Mouse (Mus musculus) embryo, embryonic 10.5 days (tissue): ENCODE measurements at regions not wholly inside any gene's neighbourhood (a gene's known extent, or its start where the extent isn't known, plus 50 kb on each side); places are given as distances from the start of the nearest gene placed in this dataset.

Source experiments
- DNase-seq: peaks from one replicate; pipeline ENCODE4 v3.0.0-alpha.2; 2015; ENCODE audit warnings: low spot score

DNA sequence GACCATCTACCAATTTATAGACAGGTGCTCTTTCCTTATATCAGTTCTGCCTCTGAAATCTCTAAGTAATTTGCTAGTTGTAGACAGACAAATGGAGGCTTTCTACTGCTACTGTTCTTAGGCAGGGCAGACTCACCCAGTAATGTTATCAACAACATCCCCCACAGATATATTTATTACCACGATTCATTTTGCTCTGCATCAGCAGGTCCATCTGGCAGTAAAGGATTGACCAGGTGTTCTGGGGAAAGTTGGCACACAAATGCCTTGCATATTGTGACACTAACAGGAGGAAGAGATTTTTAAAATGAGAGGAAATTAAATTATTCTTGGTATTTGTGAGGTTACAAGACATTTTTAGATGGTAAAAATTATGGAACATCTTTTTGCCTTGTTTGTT is 627.3 kb upstream of the Tmprss15 start:
- DNase-seq: no peak

DNA sequence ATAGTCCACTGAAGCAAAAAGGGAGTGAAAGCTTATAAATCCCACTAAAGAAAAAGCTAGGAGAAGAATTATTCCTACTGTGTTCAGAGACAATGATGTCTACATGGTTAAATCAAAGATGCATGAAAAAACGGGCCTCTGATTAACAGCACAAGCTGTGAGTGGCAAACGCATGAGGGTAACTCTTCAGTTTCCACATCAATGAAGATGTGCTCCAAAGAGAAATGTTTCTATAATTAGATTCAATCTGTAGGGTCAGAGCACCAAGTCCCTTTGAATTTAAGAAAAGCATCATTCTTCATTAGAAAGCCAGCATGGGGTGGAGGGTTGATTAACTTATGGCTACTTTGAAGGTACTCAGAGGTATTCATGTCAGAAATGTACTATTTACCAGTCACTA is 601.5 kb upstream of the Tmprss15 start:
- peak; percentile 8 for DNase-seq

DNA sequence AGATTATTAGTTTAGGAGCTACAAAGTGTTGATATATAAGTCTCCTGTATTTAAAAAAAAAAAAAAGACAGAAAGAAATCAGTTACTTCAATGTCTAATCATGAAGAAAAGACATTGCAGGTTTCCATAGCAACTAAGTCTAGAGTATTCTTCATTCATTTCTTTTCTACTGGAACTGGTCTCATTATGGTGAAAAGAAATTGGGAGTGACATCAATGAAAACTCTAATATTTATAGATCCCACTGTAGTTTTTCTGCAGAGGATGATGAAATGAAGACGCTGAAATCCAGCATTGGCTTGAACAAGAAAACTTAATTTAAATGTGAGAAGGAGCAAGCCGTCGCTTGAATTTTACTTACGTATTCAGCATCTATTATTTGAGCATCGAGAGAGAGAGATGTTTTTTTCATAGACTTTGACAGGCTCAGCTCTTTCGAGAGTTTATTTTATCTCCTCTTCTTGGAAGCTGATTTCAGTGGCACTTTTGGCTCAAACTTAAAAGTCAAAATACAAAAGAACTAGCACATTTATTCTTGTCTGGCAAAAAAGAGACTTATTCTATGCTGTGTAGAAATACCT is 560.4 kb upstream of the Tmprss15 start:
- DNase-seq: no peak

DNA sequence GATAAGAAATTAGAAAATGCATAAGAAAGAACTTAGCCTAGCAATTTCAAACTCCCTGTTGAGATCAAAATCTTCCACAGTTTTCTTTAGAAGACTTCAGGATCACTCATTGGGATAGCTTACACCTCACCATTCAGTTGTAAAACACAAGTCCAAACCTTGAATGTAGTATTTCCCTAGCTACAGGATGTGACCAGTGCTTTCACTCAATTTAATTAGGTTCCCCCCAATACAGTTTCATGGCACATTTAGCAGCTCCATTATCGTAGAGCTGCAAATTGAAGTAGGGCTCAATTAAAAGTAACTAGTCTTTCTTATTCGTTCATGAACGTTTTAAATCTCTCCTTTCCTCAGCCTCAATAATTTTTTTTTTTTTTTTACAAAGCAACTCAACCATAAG is 550.0 kb upstream of the Tmprss15 start:
- no peak for DNase-seq

DNA sequence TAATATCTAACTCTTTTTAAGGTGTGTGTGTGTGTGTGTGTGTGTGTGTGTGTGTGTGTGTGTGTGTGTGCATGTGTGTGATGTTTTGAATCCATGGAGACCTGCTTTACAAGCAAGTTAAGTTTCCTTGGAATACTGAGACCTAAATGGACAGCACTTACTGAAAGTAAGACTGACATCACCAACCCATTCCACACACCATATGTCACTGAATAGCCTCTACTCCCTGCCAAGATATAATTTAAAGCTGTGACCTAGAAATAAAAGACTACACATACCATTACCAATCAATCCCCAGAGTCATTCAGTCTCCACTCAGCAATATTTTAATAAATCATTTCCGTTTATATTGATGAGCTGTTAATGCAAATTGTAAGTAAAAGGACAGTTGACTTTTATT is 536.2 kb upstream of the Tmprss15 start:
- DNase-seq: no peak

DNA sequence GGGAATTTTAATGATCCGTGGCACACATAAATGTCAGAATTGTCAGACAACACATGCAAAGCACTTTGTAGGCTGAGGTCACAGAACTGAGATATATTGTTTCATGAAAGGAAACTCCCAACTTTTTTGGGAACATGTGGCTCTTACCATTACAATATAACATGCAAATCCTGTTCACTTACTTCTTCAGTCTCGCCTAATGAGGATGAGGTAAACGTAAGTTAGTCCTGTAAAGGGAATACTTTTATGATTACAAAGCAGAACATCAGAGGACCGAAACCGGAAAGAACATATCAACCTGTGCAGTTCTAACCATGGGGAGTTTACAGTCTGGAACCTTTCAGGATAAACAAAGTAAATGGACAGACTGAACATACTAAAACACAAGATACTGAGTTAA is 520.1 kb upstream of the Tmprss15 start:
- no peak for DNase-seq

DNA sequence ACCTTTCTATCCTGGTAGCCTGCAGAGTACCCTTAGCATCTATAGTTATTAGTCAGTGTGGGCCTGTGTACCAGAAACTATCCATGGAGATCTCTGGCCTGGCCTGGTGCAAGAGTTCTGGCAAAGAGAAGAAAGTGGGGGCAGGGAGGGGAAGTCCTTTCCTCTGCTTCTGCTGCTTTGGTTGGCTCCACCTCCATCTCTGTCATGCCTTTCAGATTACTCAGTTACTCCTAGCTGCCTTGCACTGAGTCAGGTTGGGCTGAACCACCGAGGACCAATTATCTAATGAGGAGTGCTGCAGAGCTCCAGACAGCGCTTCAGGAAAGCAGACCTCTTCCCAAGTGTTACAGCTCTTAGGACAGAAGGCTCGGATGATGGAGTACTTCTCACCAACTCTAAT is 500.0 kb upstream of the Tmprss15 start:
- no peak for DNase-seq

DNA sequence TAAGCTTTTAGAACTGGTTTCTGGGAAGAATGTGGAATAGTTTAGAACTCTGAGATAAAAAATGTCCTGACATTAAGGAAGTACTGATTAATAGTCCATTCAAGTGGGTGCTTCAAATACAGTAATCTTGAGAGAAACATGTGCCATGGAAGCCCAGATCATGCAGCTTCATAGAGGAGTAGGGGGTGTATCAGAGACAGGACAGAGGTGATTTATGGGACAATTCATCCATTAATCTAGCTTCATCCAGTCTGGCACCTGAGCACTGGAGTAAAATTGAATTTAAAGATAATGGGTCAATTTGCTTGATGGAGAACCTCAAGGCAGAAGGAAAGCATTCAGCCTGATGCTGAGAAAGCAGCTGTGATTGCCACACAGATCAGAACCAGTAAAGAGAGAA is 494.8 kb upstream of the Tmprss15 start:
- DNase-seq: no peak

DNA sequence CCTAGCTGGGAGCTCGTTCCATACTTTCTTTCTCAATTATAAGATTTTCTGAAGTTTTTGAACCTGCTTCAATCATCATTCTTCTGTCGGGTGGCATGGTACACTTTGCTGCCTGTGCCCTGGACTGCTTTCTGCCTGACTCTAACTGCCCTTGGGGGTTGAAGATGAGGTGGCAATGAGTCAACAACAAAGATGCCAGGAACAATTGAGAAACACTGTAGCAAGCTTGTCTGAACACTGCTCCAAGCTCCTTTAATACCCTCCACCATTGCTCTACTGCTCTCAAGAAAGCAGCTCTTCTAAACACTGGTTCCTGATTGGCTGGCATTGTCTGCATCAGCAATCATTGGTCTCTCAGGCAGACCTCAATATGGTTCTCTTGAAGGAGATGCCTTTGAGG is 480.0 kb upstream of the Tmprss15 start:
- DNase-seq: no peak

DNA sequence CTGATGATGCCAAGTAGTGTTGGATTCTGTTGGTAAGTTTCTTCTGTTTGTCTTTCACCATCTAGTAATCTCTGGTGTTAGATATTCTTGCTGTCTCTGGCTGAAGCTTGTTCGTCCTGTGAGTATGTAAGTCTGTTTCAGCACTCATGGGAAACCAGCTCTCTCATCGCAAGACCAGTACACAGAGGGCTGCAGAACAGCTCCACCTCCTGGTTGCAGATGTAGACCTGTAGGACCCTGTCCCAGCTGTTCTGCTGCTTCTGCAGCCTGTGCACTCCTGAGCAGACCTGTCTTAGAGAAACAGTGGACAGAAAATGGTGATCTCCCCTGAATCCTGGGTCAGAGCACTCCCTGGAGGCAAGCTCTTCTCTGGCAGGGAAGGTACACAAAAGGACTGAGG is 443.5 kb upstream of the Tmprss15 start:
- peak; percentile 38 for DNase-seq

DNA sequence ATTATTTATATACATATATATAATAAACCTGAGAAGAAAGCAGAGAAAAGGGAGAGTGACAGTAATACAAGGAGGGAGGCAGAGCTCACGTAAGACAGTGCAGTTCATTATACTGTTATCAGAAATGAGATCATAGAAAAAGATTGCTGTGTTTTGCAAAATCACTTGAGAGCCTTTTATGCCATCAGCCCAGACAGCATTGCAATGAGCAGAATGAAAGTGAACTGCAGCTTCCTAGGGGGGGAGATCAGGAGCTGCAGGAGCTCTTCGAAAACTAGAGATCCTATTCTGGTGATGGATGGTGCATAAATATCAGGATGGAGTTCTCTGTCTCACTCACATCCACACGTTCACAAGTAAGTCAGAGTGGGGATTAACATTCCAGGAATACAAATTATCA is 401.6 kb upstream of the Tmprss15 start:
- no peak for DNase-seq

DNA sequence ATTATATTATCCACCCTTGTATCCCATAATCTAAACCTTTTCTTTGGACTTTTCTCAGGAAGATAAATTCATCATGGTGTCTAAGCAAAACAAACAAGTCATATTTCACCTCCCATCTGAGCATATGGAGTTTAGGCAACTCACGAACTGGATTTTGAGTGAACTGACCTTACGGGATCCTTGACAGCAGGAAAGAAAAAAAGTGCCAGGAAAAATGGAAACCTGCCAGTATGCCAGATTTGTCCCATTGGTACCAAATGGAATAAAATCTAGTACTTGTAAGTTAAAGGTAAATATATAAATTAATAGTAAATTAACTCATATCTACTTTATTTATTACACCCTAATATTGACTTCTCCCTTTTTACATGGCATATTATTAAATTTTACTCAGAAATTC is 360.0 kb upstream of the Tmprss15 start:
- DNase-seq: no peak

DNA sequence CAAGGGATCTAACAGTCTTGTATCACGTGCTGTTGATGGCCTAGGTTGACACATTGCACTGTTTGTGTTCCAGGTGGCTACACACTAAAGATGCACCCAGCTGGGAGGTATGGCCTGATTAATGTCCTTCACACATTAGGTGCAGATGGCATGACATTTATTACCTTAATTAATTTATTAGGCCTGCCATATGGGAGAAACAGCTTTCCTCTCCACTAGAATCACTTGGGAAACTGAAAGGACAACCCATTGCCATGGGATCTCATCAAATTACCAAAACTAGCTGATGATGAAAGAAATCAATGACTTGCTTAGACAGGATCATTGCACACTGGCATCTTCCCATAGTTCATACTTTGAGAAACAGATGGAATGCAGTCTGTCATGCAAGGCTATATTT is 358.8 kb upstream of the Tmprss15 start:
- peak; percentile 45 for DNase-seq

DNA sequence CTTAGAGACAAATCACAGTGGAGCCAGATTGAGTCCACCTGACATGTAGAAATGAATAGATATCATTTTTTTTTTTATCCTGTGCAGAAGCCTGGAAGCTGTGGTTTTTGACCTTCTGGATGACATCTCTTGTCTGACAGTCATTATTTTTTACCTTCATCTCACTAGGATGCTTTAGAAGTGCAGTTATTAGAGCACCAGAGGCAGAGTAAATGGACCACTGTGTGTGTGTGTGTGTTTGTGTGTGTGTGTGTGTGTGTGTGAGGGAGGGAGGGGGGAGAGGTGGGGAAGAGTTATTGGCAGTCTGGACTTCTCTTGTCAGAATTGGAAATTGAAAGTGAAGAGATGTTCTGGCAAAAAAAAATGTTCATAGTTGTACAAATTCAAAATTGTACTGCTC is 316.5 kb upstream of the Tmprss15 start:
- DNase-seq: no peak

DNA sequence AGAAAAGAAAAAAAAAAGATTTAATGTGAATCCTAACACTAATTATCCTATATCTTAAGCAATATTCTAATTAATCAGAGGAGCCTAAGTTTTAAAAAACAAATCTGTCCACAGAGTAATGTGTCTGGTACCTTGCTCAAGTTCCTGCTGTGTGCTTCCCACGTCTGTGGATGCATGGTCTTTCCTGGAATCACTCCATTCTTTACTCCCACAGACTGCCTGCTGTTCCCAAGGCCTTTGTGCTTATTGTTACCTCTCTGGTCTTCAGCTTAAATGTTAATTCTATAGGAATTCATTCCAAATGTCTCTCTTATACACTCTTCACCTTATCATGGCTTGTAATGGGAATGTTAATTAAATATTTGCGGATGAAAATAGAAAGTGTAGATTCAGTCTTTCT is 315.3 kb upstream of the Tmprss15 start:
- no peak for DNase-seq

DNA sequence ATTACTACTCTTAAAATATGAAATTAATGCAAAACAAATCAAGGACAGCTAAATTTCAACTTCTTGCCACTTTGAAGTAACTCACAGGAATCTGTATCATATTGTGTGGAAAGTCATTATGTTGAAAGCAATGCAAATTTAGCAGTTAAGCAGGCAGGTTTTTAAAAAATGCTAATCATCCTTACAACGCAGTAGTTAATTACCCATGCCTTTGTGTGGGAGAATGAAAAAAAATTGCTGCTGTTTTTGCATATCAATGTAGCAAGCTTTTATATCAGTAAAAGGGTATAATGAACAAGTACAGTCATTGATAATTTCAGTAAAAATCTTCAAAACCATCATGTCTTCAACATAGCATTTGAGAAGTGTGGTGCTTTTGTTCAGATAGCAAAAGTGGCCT is 313.2 kb upstream of the Tmprss15 start:
- no peak for DNase-seq

DNA sequence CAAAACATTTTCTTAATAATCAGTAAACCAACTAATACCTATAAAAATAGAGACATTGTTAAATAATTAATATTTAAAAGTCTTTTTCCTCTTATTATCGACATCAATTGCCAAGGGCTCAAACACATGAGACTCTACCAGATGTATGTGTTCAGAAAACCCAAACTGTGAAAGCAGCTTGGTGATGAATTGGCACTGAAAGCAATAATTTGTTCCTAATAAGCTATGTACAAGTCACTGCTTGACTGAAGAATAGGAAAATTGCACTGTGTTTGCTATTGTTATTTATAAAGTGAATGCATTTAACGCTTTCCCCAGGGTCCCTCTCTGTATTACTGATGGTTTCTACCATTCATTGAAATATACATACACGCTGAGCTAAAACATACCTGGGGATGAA is 309.2 kb upstream of the Tmprss15 start:
- no peak for DNase-seq

DNA sequence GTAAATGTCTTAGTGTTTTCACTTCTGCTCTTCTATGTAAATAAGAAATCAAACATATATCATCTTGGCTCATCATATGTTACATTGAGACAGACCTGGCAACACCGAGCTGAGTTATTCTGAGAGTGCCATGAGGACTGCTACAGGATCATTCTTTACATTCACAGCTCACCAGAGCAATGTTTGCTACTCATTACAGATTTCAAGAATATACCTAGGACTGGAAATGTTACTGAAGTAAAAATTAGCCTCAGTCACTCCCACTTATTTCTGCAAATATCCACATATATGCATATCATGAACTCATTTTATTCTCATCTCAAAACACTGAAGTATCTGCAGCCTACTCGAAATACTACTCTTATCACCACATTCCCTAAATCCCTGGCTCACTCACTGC is 307.6 kb upstream of the Tmprss15 start:
- DNase-seq: no peak

DNA sequence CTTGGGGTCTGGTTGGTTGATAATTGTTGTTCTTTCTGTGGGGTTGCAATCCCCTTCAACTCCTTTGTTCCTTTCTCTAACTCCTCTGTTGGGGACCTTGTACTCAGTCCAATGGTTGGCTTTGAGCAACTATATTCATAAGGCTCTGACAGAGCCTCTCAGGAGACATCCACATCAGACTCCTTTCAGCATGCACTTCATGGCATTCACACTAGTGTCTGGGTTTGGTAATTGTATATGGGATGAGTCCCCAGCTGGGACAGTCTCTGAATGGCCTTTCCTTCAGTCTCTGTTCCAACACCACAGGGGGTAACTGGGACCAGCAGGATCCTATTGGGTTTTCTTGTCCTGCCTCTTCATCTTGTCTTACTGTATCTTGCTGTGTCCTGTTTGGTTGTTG is 303.5 kb upstream of the Tmprss15 start:
- DNase-seq: no peak

DNA sequence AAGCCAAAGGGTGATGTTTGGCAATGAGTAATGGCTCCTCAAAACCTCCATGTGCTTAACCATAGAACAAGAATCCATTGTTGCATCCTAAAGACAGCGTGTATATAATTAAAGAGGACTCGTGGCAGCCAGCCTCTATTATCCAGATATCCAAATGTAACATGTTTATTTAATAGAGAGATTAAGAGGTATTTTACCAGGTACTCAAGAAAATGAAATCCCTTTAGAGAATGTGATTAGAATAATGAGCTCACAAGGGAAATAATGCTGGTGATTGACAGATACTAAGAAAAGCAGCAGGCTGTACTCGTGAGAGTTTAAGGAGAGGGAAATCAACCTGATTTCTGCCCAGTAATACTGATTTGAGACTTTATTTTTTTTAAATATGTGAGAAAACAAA is 295.5 kb upstream of the Tmprss15 start:
- DNase-seq: no peak

DNA sequence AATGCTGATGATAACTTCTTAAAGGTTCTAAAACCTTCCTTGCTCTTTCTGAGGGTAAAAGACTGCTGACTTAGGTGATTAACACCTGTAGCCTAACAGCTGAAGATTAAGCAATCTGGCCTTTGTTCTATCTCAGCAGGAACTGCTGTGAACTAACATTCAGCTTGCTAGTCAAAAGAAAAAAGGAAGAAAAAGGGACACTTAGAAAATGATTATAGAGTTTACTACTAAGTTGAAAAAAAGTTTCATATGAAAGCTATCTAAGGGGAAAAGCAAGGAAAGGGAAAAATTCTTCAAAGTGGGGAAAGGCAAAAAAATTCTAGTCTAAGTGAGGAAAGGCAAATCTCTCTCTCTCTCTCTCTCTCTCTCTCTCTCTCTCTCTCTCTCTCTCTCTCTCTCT is 259.2 kb upstream of the Tmprss15 start:
- peak; percentile 19 for DNase-seq

DNA sequence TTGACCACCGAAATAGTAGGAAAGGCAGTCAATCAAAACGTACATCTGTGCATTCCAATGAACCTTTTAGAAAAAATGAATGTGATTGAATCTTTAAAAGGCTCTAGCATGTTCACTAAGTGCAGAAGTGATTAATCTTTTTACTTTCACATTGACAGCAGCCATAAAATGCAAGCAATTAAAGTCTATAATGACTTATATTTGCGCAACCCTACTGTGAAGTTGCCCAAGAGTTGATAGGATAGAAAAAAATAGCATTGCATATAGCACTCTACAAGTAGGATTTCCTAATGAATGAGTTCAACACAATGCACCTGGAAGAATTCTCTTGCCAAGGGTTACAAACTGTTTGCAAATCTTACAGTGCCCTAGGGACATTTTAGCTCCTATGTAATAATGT is 251.6 kb upstream of the Tmprss15 start:
- DNase-seq: peak; percentile 8

DNA sequence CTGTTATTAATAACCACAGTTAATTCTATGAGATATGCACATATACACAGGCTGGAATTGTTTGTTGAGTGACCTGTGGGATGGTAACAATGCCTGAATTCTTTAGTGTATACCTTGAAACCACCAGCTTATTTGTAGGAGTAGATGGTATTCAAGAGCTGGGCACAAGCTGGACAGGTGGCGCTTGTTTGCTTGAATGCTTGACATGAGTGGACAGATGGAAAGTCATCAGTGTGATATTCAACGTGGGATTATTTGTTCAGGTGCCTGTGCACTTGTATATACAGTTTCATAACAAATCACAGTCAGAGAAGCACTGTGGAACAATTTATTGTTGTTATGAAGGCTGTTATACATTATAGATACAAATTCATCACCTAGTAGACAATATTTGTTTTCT is 245.5 kb upstream of the Tmprss15 start:
- no peak for DNase-seq

DNA sequence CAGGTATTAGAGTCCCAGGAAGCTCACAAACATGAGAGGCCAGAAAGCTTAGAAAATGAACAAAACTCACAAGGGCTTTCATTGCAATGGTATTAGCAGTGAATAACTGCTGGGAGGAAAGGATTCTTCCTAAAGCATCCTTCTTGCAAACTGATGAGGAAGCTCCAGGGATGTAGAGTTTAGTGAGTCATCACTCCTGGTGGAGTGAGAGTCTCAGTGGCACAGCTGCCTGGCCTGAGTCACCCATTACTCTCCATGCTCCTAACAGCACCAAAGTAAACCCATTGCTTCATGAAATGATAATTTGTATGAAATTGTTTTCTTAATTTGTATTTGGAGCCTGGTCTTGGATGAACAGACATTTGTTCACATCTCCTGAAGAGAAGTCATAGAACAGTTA is 245.1 kb upstream of the Tmprss15 start:
- DNase-seq: no peak

DNA sequence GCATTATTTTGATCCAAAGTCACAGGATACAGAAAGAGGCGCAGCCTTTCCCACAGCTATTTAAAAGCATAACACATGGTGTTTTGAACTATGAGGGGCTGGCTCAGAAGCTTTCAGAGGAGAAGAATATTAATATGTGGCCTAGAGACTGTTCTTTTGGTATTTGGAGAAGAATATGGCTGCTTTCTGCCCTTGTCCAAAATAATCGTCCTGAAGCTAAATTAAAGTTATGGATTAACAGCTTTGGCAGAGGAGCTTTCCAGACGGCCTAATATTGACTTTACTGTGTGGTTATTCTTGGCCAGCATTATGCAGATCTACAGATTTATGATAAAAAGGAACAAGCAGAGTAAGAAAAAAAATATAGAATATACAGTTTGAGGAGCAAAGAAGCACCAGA is 222.4 kb upstream of the Tmprss15 start:
- DNase-seq: no peak
